Mouse (Mus musculus): Measurements from ENCODE around the gene Lrrc20. TPM values are rescaled to one million over a fixed set of nuclear protein-coding genes. Genes with fewer than 3 reads are reported as not detected.
"Not testable (repeated sequence)": the region's sequence is repeated elsewhere in the genome, so short reads cannot be mapped to it uniquely, and the experiment has no call there.

Lrrc20 gene
- polyA plus RNA-seq, 1 experiment, result 11.8 TPM

DNA sequence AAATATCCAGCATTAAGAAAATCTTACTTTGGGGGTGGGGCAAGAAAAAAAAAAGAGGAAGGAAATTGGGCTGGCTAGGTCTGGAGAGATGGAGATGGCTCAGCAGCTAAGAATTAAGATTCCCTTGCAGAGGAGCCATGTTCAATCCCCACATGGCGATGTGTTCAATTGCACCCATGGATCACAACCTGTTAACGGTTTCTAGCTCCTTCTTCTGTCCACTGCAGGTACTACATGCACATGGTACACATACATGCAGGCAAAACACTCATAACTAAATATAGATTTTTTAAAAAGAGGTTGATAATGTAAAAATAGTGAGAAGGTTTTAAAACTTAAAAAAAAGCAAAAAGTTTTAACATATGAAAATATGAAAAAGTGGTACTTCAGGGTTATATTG, 142.9 kb downstream of the Lrrc20 start:
- no peak for TF ChIP-seq MYOG (IDR thresholded peaks at IDR 0.05; ENCODE audit: control insufficient read depth, extremely low read depth, insufficient read length)
- no peak for TF ChIP-seq USF1 (IDR thresholded peaks at IDR 0.05; ENCODE audit: low read depth)
- TF ChIP-seq CEBPB (IDR thresholded peaks at IDR 0.05; ENCODE audit: low read depth), result no peak
- TF ChIP-seq MYOD1 (IDR thresholded peaks at IDR 0.05; ENCODE audit: control insufficient read depth, insufficient read length, low read depth), result no peak
- TF ChIP-seq MAX (IDR thresholded peaks at IDR 0.05), result no peak
- TF ChIP-seq CTCF (IDR thresholded peaks at IDR 0.05; ENCODE audit: control insufficient read depth, insufficient read depth, insufficient read length), result no peak
- TF ChIP-seq FOSL1 (IDR thresholded peaks at IDR 0.05; ENCODE audit: insufficient read depth, low read length, poor library complexity, severe bottlenecking), result no peak
- no peaks in the 10 kb centered on the region for H3K36me3 ChIP-seq (ENCODE audit: control insufficient read depth, insufficient read depth)

DNA sequence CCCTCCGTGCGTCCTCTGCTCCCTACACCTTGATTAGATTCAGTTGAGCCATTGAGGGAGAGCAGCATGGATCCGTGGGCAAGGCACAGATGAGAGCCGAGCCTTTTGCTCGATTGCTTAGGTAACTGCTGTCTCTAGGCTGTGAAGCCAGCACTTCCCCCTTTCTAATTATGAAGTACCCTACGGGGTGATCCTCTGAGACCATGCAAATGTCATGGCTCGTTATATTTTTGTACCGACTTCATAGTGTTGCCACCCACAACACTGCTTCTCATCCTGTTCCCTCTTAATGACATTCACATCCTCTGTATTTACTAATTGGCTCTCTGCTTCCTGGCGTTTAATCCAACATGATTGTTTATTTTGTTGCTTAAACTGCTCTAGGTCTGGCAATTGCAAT, 146.1 kb downstream of the Lrrc20 start:
- no peaks in the 10 kb centered on the region for H3K79me2 ChIP-seq (ENCODE audit: control insufficient read depth, insufficient read depth)
- TF ChIP-seq MAX (IDR thresholded peaks at IDR 0.05), result no peak
- no peak for TF ChIP-seq CEBPB (IDR thresholded peaks at IDR 0.05; ENCODE audit: low read depth)
- no peak for TF ChIP-seq FOSL1 (IDR thresholded peaks at IDR 0.05; ENCODE audit: insufficient read depth, low read length, poor library complexity, severe bottlenecking)
- TF ChIP-seq USF1 (IDR thresholded peaks at IDR 0.05; ENCODE audit: low read depth), result no peak
- no peak for TF ChIP-seq MYOD1 (IDR thresholded peaks at IDR 0.05; ENCODE audit: control insufficient read depth, insufficient read length, low read depth)
- TF ChIP-seq MYOG (IDR thresholded peaks at IDR 0.05; ENCODE audit: control insufficient read depth, extremely low read depth, insufficient read length), result no peak
- TF ChIP-seq CTCF (IDR thresholded peaks at IDR 0.05; ENCODE audit: control insufficient read depth, insufficient read depth, insufficient read length), result no peak
- H3K27me3 ChIP-seq (ENCODE audit: control insufficient read depth, insufficient read depth, insufficient read length), result no peaks in the 10 kb centered on the region
- no peak overlapping the region for H3K4me3 ChIP-seq (ENCODE audit: insufficient read depth, poor library complexity, severe bottlenecking)
- H3K36me3 ChIP-seq (ENCODE audit: control insufficient read depth, insufficient read depth), result no peaks in the 10 kb centered on the region
- no peak overlapping the region for H3ac ChIP-seq (ENCODE audit: control insufficient read depth, insufficient read length, low read depth)
- H3K79me3 ChIP-seq (ENCODE audit: low read depth), result no peaks in the 10 kb centered on the region

More for the DNA sequence above, 142.9 kb downstream of the Lrrc20 start:
- no peaks in the 10 kb centered on the region for H3K27me3 ChIP-seq (ENCODE audit: control insufficient read depth, insufficient read depth, insufficient read length)
- H3K79me2 ChIP-seq (ENCODE audit: control insufficient read depth, insufficient read depth), result no peaks in the 10 kb centered on the region
- no peaks in the 10 kb centered on the region for H3K79me3 ChIP-seq (ENCODE audit: low read depth)
- H3K4me3 ChIP-seq (ENCODE audit: insufficient read depth, poor library complexity, severe bottlenecking), result no peak overlapping the region
- no peak overlapping the region for H3ac ChIP-seq (ENCODE audit: control insufficient read depth, insufficient read length, low read depth)

DNA sequence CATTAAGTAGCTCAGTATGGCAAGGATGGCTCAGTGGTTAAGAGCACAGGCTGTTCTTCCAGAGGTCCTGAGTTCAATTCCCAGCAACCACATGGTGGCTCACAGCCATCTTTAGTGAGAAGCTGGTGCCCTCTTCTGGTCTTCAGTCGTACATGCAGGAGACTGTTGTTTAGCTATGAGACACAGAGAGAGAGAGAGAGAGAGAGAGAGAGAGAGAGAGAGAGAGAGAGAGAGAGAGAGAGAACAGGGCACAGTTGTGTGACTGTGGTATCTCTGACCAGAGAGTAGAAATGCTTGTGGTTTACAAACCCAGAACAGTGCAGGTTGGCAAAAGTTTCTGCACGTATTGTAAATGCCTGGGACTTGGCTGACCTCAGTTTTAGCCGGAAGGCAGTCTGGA, 148.3 kb downstream of the Lrrc20 start:
- H3ac ChIP-seq (ENCODE audit: control insufficient read depth, insufficient read length, low read depth); H3K27me3 ChIP-seq (ENCODE audit: control insufficient read depth, insufficient read depth, insufficient read length); H3K36me3 ChIP-seq (ENCODE audit: control insufficient read depth, insufficient read depth); H3K79me3 ChIP-seq (ENCODE audit: low read depth); H3K79me2 ChIP-seq (ENCODE audit: control insufficient read depth, insufficient read depth); H3K4me3 ChIP-seq (ENCODE audit: insufficient read depth, poor library complexity, severe bottlenecking): not testable (repeated sequence)

DNA sequence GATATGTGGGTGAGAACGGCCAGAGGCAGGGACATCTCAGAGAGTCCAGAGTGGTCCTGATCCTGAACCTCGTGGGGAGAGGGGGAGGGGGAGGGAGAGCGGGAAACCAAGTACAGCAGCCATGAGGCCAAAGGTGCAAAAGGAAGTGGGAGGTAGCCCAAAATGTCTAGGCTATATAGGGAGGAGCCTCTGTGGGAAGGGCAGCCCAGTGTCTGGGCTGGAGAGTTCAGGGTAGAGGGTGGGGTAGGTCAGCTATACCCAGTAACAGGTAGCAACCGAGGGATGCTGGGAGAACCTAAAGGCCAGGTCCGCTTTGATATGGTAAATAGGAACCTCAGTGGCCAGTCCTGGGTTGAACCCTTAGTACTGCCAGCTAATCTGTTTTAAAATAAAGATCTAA, 149.2 kb downstream of the Lrrc20 start:
- Histone ChIP-seq H3K79me3 (ENCODE audit: low read depth) (no peaks in the 10 kb centered on the region), H3K4me3 (ENCODE audit: insufficient read depth, poor library complexity, severe bottlenecking) (no peak overlapping the region), H3K79me2 (ENCODE audit: control insufficient read depth, insufficient read depth) (no peaks in the 10 kb centered on the region), H3K27me3 (ENCODE audit: control insufficient read depth, insufficient read depth, insufficient read length) (no peaks in the 10 kb centered on the region), H3ac (ENCODE audit: control insufficient read depth, insufficient read length, low read depth) (no peak overlapping the region), H3K36me3 (ENCODE audit: control insufficient read depth, insufficient read depth) (no peaks in the 10 kb centered on the region)
- TF ChIP-seq USF1 (IDR thresholded peaks at IDR 0.05; ENCODE audit: low read depth) (no peak), CEBPB (IDR thresholded peaks at IDR 0.05; ENCODE audit: low read depth) (no peak)

DNA sequence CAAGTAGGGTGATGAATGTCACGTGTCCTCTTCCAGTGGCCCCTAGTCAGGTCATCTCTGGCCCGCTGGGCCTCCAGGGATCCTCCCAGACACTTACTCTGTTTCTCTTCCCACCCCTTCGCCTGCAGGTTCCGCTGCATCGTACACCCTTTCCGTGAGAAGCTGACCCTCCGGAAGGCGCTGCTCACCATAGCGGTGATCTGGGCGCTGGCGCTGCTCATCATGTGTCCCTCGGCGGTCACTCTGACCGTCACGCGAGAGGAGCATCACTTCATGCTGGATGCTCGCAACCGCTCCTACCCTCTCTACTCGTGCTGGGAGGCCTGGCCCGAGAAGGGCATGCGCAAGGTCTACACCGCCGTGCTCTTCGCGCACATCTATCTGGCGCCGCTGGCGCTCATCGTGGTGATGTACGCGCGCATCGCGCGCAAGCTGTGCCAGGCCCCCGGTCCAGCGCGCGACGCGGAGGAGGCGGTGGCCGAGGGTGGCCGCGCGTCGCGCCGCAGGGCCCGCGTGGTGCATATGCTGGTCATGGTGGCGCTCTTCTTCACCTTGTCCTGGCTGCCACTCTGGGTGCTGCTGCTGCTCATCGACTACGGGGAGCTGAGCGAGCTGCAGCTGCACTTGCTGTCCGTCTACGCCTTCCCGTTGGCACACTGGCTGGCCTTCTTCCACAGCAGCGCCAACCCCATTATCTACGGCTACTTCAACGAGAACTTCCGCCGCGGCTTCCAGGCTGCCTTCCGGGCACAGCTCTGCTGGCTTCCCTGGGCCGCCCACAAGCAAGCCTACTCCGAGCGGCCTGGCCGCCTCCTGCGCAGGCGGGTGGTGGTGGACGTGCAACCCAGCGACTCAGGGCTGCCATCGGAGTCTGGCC, 150.0 kb downstream of the Lrrc20 start:
- TF ChIP-seq CEBPB (IDR thresholded peaks at IDR 0.05; ENCODE audit: low read depth), result no peak
- TF ChIP-seq FOSL1 (IDR thresholded peaks at IDR 0.05; ENCODE audit: insufficient read depth, low read length, poor library complexity, severe bottlenecking), result no peak
- no peak for TF ChIP-seq MYOD1 (IDR thresholded peaks at IDR 0.05; ENCODE audit: control insufficient read depth, insufficient read length, low read depth)
- Histone ChIP-seq H3K4me3 (ENCODE audit: insufficient read depth, poor library complexity, severe bottlenecking) (no peak overlapping the region), H3K27me3 (ENCODE audit: control insufficient read depth, insufficient read depth, insufficient read length) (no peaks in the 10 kb centered on the region), H3K36me3 (ENCODE audit: control insufficient read depth, insufficient read depth) (no peaks in the 10 kb centered on the region), H3K79me2 (ENCODE audit: control insufficient read depth, insufficient read depth) (no peaks in the 10 kb centered on the region), H3ac (ENCODE audit: control insufficient read depth, insufficient read length, low read depth) (no peak overlapping the region), H3K79me3 (ENCODE audit: low read depth) (no peaks in the 10 kb centered on the region)

DNA sequence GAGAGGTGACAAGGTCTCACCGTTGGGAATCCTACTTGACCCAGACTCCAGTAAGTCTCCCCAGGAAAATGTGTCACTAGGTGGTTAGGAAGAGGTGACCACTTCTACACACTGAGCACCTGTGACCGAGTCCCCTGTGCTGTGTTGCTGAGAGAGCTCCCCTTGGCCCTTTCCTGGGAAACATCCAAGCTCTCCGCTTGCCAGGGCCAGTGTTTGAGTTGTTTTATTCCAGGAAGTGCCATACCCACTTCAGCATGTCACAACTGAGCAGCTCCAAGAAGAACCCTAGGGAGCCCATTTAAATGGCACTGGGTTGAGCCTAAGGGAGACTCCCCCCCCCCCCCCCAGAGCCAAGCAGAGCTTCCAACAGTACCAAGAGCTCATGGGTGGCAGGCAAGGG, 150.9 kb downstream of the Lrrc20 start:
- H3K79me3 ChIP-seq (ENCODE audit: low read depth), result no peaks in the 10 kb centered on the region
- no peak overlapping the region for H3K4me3 ChIP-seq (ENCODE audit: insufficient read depth, poor library complexity, severe bottlenecking)
- no peaks in the 10 kb centered on the region for H3K79me2 ChIP-seq (ENCODE audit: control insufficient read depth, insufficient read depth)
- H3ac ChIP-seq (ENCODE audit: control insufficient read depth, insufficient read length, low read depth), result no peak overlapping the region
- H3K36me3 ChIP-seq (ENCODE audit: control insufficient read depth, insufficient read depth), result no peaks in the 10 kb centered on the region
- TF ChIP-seq MAX (IDR thresholded peaks at IDR 0.05), result no peak
- TF ChIP-seq CEBPB (IDR thresholded peaks at IDR 0.05; ENCODE audit: low read depth), result no peak
- TF ChIP-seq MYOG (IDR thresholded peaks at IDR 0.05; ENCODE audit: control insufficient read depth, extremely low read depth, insufficient read length), result no peak
- TF ChIP-seq USF1 (IDR thresholded peaks at IDR 0.05; ENCODE audit: low read depth), result no peak
- no peak for TF ChIP-seq MYOD1 (IDR thresholded peaks at IDR 0.05; ENCODE audit: control insufficient read depth, insufficient read length, low read depth)
- TF ChIP-seq FOSL1 (IDR thresholded peaks at IDR 0.05; ENCODE audit: insufficient read depth, low read length, poor library complexity, severe bottlenecking), result no peak
- no peak for TF ChIP-seq CTCF (IDR thresholded peaks at IDR 0.05; ENCODE audit: control insufficient read depth, insufficient read depth, insufficient read length)
- H3K27me3 ChIP-seq (ENCODE audit: control insufficient read depth, insufficient read depth, insufficient read length), result no peaks in the 10 kb centered on the region
